Mouse (Mus musculus): ENCODE results near the gene Olfr1504. TPM values are rescaled to one million over a fixed set of nuclear protein-coding genes. Genes with fewer than 3 reads are reported as not detected.
"Not testable (repeated sequence)": the region's sequence is repeated elsewhere in the genome, so short reads cannot be mapped to it uniquely, and the experiment has no call there.

Gene Olfr1504
- polyA plus RNA-seq (2016; fragmentation: Nextera tagmentation; extraction: Ambion mirVana), result not detected in 2 replicates

- Histone ChIP-seq H3K4me3 (no peak within 1 kb of the TSS), H3K36me3 (replicated peaks) (no peaks in the 10 kb centered on the region), H3K4me1 (no peaks in the 10 kb centered on the region), H3K9me3 (no peaks in the 10 kb centered on the region), H3K27ac (no peak within 1 kb of the TSS), H3K27me3 (ENCODE audit: poor library complexity, severe bottlenecking) (no peaks in the 10 kb centered on the region)
- 81% methylated on average over 1 of the region's 1 CpGs for WGBS
- DNase-seq (ENCODE audit: extremely low spot score, low spot score), result no peak
These were observed at the start of gene Olfr1504 for GRCm38 (mm10) chr19:13897828-13898227. Gene Olfr1504 (minus strand): TSS chr19:13897928.

- Histone ChIP-seq H3K27me3 (ENCODE audit: poor library complexity, severe bottlenecking) (no peaks in the 10 kb centered on the region), H3K4me3 (no peak within 1 kb of the TSS), H3K4me1 (no peaks in the 10 kb centered on the region), H3K9me3 (0 out of 2 replicates have a peak, but pooled peaks cover 4% of the 10 kb centered on the region), H3K27ac (no peak within 1 kb of the TSS), H3K36me3 (replicated peaks) (no peaks in the 10 kb centered on the region)
- WGBS, result 90% methylated on average over 2 of the region's 2 CpGs
- no peak for DNase-seq (ENCODE audit: extremely low spot score, low spot score)
These were observed 15.5 kb upstream of the Olfr1504 start, which contains the start of gene Olfr1505 for GRCm38 (mm10) chr19:13913230-13913629. Gene Olfr1505 (plus strand): TSS chr19:13913530.

DNA sequence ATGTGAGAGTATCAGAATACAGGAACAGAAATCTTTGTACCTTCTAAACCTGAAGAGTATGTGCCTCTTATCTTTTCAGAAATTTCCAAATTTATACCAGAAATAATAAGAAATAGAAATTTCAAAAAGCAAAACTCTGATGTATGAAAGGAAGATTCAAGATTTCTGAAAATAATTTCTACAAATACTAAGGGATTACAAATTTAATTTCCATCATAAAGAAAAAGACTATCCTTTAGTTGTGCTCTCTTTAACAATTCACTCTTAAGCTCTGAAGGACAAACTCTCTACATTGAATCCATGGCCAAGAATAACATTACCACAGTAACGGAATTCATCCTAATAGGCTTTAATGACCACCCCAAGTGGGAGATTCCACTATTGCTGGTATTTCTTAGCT is 36.2 kb downstream of the Olfr1504 start, which contains the start of gene Olfr1502:
Gene Olfr1502, plus strand, starts transcription at position 301 of the 400 bp plus-strand sequence.
- H3K27ac ChIP-seq, result no peak within 1 kb of the TSS
- H3K9me3 ChIP-seq, result no peaks in the 10 kb centered on the region
- H3K36me3 ChIP-seq (replicated peaks), result no peaks in the 10 kb centered on the region
- H3K27me3 ChIP-seq (ENCODE audit: poor library complexity, severe bottlenecking), result no peaks in the 10 kb centered on the region
- DNase-seq (ENCODE audit: extremely low spot score, low spot score), result no peak
- 90% methylated on average over 1 of the region's 1 CpGs for WGBS
- H3K4me1 ChIP-seq, result no peaks in the 10 kb centered on the region
- no peak within 1 kb of the TSS for H3K4me3 ChIP-seq

GRCm38 (mm10) chr19:13850592-13850991 is 47.1 kb downstream of the Olfr1504 start, which contains the start of gene Olfr1501:
Gene Olfr1501 (minus strand): TSS chr19:13850692.
- H3K27me3 ChIP-seq (ENCODE audit: poor library complexity, severe bottlenecking); H3K4me3 ChIP-seq; H3K9me3 ChIP-seq; H3K4me1 ChIP-seq; DNase-seq (ENCODE audit: extremely low spot score, low spot score); H3K36me3 ChIP-seq (replicated peaks); H3K27ac ChIP-seq: not testable (repeated sequence)

Other genes starting within 250 kb of the Olfr1504 start
- not detected in 2 replicates for gene Olfr1490, start 246.8 kb downstream of the Olfr1504 start, polyA plus RNA-seq (2016; fragmentation: Nextera tagmentation; extraction: Ambion mirVana)
- gene Olfr1491, start 200.7 kb downstream of the Olfr1504 start, polyA plus RNA-seq (2016; fragmentation: Nextera tagmentation; extraction: Ambion mirVana), result not detected in 2 replicates
- not detected in 2 replicates for gene Olfr1493-ps1, start 174.7 kb downstream of the Olfr1504 start, polyA plus RNA-seq (2016; fragmentation: Nextera tagmentation; extraction: Ambion mirVana)
- gene Olfr1494, start 158.2 kb downstream of the Olfr1504 start, polyA plus RNA-seq (2016; fragmentation: Nextera tagmentation; extraction: Ambion mirVana), result not detected in 2 replicates
- not detected in 2 replicates for gene Olfr1495, start 133.3 kb downstream of the Olfr1504 start, polyA plus RNA-seq (2016; fragmentation: Nextera tagmentation; extraction: Ambion mirVana)
- not detected in 2 replicates for gene Olfr1496, start 120.0 kb downstream of the Olfr1504 start, polyA plus RNA-seq (2016; fragmentation: Nextera tagmentation; extraction: Ambion mirVana)
- not detected in 2 replicates for gene Olfr1497, start 99.7 kb downstream of the Olfr1504 start, polyA plus RNA-seq (2016; fragmentation: Nextera tagmentation; extraction: Ambion mirVana)
- not detected in 2 replicates for gene Olfr1499, start 78.5 kb downstream of the Olfr1504 start, polyA plus RNA-seq (2016; fragmentation: Nextera tagmentation; extraction: Ambion mirVana)
- gene Olfr1500, start 67.4 kb downstream of the Olfr1504 start, polyA plus RNA-seq (2016; fragmentation: Nextera tagmentation; extraction: Ambion mirVana), result not detected in 2 replicates
- gene Olfr1501, start 47.2 kb downstream of the Olfr1504 start, polyA plus RNA-seq (2016; fragmentation: Nextera tagmentation; extraction: Ambion mirVana), result not detected in 2 replicates
- gene Olfr1502, start 36.1 kb downstream of the Olfr1504 start, polyA plus RNA-seq (2016; fragmentation: Nextera tagmentation; extraction: Ambion mirVana), result not detected in 2 replicates
- gene Olfr1505, start 15.6 kb upstream of the Olfr1504 start, polyA plus RNA-seq (2016; fragmentation: Nextera tagmentation; extraction: Ambion mirVana), result not detected in 2 replicates